Mouse (Mus musculus): ENCODE measurements around the gene Sox30.

The Sox30 gene

DNA sequence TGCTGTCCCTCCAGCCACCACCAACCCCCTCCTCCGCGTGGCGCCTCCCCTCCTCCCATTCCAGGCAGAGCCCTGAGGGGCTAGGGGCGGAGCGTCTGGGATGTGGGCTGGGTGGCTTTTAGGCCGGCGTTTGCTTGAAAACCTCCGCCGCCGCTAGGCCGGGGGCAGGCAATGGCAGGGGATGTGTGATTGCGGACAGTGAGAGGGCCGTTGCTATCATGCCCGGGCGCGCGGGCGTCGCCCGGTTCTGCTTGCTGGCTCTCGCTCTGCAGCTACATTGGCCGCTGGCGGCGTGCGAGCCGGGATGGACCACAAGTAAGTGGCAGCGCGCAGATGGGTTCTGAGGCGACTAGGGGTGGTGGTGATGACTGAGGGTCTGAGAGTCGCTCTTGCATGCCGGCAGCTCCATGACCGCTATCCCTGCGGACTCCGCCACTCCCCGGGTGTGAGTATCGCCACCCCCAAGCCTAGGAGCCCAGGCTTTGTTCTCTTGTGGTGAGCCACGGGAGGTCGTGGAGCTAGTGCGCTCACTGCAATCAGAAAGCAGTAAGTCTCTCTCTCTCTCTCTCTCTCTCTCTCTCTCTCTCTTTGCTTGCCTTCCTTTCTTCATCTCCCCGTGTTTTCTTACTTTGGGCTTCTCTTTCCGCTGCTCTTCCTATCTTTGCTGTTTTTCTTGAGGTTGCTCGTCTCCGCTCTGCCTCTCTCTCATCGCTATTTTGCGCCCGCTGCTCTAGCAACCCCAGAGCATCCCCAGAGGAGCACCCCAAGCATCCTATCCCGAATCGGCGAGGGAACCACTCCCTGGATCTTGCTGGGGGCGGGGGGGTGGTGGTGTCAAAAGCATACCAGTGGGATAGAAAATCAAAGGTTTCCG, 76.0 kb downstream of the Sox30 start, which contains the start of gene Adam19:
Gene Adam19 (plus strand): TSS at position 97 of the 874 bp plus-strand sequence.
- no peak for DNase-seq (ENCODE audit: low spot score)

DNA sequence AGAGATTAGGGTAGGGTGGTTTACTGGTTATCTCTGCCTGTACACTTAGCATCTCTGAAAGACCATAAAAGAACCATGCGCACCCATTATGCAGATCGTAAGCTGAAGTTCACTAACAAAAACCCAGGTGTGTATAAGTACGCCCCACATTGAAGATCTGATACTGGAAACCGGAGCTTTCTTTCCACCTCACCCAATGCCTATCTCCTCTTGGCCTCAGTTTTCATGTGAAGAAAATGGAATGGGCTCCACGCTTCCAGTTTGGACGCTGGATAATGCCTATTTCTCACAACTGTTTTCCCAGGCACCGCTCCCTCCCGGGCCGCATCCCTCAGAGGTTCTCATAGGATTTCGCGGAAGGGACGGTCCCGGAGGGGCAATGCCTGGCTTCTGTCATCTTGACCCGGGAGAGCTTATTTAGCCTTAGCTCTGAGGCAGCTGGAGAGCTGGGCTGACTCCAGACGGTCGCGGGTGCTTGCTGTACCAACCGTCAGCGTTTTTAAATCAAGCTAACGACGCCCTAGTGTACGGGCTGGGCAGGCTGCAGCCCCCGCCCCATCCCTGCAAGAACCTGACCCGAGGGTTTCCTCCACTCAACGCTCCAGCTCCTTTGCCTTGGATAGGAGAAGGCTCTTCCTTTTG, 76.8 kb downstream of the Sox30 start:
- DNase-seq (ENCODE audit: low spot score) = no peak

DNA sequence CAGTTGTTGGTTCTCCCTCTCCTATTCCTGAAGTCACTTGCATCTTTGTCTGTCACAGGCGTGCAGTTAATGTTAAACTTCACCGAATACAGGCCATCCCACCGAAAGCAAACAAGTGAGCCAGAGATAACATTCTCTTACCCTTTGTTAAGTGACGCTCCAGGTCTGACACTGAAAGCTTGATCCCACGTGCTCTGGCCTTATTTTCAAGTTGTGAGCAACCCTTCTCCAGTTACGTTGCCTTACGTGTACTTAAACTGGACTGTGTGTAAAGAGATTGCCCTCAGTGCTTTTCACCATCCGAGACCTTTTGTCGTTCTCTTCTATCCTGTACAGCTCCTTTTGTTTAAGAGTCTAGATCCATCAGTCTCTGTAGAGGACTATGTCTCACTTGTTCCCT, 77.9 kb downstream of the Sox30 start:
- no peak for DNase-seq (ENCODE audit: low spot score)

DNA sequence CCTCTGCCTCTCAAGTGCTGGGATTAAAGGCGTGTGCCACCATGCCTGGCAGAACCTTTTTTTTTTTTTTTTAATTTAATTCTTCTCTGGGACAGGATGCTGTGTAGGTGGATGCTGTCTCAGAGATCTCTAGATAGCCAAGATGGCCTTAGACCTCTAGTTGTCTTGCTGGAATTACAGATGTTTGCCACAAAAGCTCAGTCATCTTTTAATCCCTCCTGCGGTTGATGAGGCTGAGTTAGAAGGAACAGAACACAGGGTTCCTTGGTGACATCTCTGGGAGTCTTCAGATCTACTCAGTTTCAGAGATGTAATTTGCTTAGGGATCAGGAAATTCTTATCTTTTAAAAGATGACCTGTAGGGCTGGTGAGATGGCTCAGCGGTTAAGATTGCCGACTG, 78.8 kb downstream of the Sox30 start:
- no peak for DNase-seq (ENCODE audit: low spot score)

DNA sequence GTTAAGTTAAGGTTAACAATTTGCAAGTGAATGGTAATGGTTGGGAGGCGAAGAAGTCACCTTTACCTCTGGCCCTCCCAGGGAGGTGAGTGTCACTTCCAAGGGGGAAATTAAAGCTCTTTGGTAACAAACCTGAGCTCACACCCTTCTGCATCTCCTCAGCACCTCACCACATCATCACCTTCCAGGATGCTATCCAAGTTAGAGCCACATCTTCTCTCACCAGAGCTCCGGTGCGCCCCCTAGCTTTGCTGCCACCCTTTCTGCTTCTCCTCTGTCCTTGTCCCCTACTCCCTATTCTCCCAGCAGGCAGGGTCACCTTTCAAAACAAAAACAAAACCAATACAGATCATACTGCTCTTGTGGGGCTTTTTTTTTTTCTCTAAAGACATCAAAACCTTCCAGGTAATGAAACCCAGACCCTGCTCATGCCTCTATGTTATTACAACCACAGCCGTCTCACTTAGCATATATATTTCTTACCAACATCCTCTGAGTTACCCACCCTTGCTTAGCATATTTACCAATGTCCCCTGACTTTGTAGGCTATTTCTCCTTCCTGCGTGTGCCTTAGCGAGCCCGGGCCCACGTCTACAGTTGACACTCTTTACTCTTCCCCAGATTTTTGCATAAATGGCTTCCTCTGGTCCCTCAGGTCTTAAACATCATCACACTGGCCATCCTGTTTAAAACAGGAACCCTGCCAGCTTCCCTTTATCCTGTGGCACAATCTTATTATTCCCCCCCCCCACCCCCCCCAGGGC, 80.0 kb downstream of the Sox30 start:
- DNase-seq (ENCODE audit: low spot score) = no peak

DNA sequence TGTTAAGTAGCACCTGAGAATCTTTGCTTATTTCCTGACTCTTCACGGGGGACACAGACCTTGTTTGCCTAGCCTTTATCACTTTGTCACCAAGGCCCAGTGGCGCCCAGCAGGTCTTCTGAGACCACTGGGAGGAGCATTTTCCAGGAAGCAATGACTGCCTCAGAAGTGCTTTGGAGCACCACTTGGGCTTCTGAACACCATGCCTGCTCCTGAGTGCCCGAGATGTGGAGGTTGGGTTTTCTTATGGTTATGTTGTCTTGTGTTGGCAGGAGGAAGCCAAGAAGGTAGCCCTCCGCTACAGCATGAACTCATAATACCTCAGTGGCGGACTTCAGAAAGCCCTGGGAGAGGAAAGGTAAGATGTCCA, 80.5 kb downstream of the Sox30 start:
- no peak for DNase-seq (ENCODE audit: low spot score)

DNA sequence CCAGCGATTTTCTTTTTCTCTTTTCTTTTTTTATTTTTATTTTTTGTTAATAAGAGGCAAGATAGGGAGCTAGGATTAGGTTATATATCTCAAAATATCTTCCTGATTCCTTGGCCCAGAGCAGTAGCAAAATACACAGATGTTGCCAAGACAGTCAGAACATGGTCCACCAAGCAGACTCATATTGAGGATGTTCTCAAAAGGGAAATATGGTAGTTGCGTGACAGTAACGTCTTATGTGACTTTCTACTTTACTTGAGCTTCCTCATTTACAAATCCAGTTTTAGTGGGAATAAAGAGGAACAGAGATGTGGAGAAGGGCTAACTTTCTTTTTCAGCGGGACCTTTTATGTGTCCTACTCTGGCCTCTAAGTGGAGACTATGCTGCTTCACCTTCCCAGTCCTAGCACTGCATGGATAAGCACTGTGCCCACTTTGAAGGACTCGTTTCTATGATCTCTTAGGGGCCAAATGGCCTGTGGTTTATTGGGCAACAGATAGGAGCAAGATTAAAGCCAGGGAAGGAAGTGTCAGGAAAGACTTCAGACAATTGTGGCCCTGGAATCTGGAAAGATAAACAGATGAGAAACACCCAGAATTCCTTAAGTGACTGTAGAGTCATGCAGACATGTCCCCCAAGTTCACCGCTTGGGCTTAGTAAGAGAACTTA, 81.8 kb downstream of the Sox30 start:
- DNase-seq (ENCODE audit: low spot score) = no peak

DNA sequence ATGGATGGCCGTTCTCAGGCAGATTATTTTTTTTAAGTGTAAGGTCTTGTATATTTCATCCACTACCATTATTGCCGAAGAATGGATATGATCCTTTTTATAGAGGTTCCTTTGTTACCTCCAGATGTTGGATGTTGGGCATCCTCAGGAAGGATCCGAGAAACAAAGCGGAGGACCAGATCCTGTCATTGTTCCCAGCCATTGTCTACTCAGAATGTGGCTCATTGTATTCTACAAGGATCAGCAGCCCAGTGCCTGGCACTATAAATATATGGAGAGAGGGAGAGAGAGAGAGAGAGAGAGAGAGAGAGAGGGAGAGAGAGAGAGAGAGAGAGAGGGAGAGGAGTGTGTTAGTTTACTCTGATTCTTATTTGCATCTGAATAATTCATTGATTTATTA, 82.5 kb downstream of the Sox30 start:
- DNase-seq (ENCODE audit: low spot score) = no peak

DNA sequence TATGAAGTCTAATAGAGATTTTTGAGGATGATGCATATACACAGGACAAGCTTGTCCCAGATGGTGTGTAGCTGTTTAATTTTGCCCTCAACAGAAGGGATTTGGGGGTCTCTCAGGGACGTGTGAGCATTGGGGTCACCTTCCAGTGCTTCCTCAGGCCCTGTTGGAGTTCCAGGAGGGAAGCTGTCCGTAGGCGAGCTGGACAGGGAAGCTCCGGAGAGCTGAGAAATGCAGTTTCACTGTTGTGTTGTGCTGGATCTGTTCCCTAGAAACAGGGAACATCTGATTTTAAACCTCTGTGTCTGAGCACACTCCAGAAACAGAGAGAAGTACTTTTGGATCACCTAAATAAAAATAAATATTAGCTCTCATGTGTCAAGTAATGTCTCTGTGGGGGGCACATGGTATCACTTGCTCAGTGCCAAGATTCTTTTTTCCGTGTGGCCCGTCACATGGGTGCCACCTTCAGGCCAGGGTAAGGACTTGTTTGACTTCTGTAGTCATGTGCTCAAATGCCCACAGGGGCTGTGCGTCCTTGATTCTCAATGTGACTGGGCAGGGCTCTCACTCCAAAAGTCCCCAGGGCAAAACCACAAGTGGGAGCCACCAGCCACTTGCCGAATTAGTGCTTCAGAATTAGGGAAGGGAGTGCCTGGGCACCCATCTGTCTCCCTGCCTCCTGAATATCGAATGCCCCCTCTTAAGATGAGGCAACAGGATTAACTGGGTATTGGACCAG, 83.1 kb downstream of the Sox30 start:
- no peak for DNase-seq (ENCODE audit: low spot score)

DNA sequence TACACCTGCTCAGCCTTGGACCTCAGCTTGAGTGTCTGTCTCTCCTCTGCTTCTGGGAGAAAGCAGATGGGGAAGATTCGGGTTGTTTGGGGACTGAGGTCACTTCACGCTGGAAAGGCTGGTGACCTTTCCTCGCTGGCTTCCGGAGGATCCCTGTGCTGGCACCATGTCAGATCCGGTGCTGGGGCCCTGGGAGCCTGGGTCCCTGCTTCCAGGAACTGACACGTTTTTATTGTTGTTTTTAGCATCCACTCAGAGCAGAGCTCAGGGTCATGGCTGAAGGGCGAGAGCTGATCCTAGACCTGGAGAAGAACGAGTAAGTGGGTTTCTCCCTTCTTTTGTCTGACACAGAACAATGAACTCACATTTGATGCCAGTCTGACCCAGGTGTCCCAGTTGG, 84.7 kb downstream of the Sox30 start:
- no peak for DNase-seq (ENCODE audit: low spot score)

DNA sequence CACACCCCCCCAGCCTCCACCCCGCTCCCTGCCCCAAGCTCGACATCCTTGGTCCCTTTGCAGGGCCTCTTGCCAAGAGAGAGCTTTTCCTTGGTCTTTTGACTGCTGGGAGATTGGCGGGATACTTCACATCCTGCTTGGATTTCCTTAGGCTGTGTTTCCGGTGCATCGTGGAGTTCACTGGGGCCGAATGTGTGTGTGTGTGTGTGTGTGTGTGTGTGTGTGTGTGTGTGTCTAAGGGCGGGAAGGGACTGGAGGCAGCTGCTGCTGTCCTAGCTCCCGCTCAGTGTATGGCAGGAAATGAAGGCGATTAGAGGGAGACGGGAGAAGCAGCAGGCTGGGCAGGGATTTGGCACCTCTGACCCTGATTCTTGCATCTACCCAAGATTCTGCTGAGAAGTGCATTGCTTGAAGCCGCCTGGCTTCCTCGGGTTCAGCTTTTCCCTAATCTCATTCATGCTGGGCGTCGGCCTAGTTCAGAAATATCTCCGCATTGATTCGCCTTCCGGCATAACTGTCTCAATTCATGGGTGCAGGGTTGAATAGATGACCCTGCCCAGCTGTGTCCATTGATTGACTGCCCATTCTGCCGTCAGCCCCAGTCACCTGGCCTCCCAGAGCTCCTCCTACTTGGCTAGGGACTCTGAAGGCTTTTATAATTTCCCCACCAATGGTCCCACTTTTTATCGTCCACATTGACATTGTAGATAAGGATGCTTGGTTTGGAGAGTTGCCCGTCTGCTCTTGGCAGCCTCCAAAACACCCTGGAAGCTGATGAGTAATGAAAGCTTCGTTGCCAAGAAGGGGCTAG, 85.3 kb downstream of the Sox30 start:
- no peak for DNase-seq (ENCODE audit: low spot score)
